Mouse (Mus musculus) telencephalon, adult 2 months (tissue): ENCODE measurements around the gene Cyp2j13.
"Not testable (repeated sequence)": the region's sequence is repeated elsewhere in the genome, so short reads cannot be mapped to it uniquely, and the experiment has no call there.

ENCODE experiments used
- DNase-seq: peaks from one replicate; pipeline ENCODE4 v3.0.0-alpha.2; 2011; ENCODE audit warnings: low read depth, low spot score

Cyp2j13 gene

DNA sequence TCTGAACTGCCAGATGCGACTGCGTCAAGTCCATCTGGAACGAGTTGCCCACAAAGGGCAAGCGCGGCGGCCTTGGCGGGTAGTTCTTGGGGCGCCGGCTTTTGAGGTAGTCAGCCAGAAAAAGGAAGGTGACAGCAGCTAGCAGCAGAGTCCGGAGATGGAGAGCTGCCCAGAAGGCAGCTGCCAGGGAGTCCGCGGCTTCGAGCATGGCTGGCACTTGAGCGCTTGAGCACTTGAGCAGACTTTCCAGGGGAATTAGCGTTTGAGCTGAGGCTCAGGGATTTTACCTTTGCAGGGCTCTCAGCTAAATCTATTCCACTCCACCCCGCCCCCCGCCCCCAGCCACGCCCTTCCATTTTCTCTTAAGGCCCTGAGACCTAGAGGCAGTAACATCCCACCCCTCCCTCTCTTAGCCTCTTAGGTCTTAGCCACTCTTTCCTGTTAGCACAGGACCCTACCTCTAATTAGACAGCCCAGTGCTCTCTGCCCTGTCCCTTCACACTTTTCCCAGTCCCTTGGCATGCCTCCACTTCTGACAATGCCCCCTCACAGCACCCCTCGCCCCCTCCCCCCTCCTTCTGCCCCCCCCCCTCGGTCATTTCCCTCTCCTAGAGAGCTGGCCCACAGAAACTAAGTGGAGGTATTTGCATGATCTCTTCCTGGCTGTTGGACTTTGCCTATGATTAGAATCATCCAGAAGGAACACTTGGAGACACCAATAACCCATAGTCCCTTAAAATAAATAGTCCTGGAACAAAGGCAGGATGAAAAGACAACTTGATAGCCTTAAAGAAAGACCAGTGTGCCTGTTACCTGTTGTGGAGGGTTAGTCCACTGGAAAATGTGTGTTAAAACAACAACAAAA lies at the start of gene Cyp2j13:
Gene Cyp2j13, minus strand, starts transcription at position 286 of the 865 bp plus-strand sequence.
- no peak for DNase-seq

DNA sequence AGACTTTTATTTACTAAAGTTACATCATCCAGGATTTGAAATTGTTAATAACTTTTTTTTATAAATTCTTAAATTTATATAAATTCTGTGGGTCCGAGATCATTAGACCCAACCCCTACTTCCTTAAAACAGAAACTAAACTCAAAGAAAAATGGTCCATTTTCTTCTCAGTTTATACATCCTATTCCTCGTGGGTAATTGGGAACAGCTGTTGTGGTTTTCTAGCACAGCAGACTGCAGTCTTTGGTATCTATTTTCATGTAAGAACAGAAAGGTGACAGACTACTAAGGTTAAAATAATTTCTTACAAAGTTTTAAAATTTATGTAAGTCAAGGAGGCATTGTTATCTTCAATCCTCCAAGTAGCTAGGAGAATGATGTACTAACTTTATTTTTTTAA lies 19.5 kb upstream of the Cyp2j13 start:
- no peak for DNase-seq

DNA sequence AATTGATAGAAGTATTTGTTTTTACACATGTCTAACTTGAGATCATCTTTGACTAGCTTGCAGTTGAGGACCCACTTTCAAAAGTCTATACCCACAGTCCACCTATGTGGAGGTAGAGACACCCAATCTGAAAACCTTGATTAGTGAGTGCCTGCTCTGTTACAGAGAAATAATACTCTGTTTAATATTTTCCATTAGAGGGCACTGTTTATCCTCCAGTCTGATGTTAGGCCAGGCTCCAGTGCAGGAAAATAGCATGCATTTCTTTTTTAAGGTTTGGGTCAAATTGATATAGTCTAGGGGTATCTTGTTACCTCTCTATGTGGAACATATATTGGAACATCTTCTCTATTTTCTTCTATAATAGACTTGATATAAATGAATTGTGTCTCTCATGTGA lies 14.5 kb upstream of the Cyp2j13 start:
- no peak for DNase-seq

DNA sequence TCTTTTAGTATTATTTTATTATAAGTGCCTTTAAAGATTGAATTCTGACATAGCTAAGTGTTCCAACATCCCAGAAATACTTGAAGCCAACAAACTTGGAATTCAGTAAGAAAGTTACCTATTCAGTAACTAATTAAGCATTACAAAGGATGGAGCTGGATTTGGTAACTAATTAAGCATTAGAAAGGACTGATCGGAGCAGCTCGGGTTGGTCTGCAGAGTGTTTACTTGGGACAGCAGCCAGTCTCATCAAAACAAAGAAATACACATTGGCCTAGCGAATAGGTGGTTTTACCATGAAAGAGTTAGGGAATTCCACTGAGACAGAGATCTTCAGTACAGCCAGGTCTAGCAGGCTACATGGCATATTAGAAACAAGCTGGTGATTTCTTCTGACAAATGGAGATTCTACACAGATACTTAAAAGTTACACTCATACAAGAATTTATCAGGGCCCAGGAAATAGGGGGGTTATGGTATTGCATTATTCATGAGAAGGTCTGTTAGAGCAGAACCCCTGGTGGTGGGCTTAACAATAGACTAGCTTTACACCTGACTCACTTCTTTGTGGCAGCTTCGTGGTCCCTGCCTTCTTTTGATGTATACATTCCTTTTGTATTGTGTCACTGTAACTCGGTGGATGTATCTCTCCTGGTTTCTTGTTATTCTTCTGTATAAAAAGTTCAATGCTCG lies 12.2 kb upstream of the Cyp2j13 start:
- DNase-seq = not testable (repeated sequence)

DNA sequence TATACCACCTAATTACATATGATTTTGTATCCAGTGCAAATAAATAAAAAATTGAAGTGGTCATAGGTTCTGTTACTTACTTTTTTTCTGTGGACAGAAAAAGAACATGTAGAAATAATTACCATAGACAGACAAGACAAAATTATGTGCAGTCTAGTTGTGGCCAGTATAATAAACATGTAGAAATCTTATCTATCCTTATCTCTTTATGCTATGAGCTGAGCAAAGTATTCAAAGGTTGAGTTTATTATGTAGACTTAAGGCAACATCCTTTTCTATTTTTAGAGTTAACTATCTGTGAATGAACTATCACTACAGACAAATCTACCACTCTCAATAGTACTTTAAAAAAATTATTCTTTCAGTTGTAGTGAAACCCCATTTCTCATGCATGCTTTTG lies 962 bp upstream of the Cyp2j13 start:
- DNase-seq = no peak

DNA sequence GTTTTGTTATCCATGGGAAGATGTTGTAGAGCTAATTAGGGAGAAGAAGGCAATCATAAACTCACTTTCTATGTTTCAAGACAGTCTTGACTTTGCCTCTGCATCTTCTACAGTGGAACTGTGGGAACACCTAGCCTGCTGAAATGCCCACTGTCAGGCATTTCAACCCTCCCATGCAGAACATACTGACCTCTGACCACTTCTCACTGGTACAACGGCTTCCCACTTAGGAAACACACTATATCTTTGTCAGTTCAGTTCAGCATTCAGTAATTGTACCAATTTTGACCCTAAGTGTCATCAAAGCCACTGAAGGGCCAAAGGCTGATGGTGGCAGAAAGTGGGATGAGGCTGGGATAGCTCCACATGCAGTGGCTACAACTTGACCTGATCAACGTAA lies 15.3 kb downstream of the Cyp2j13 start:
- no peak for DNase-seq

DNA sequence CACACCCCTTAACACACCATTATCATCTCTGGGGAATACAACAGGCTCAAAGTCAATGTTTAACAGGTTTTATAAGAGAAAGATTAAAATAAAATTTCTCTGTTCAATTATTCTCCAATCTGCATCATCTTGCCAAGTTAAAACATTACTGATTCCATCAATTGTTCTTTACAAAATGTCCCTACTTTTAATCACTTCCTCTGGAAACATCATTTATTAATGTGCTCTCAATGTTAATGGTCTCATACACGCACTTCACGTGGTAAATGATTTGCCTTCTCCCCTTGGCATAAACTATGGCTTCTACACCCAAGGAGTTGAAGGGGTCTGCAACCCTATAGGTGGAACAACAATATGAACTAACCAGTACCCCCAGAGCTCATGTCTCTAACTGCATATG lies 17.2 kb downstream of the Cyp2j13 start:
- DNase-seq = no peak

DNA sequence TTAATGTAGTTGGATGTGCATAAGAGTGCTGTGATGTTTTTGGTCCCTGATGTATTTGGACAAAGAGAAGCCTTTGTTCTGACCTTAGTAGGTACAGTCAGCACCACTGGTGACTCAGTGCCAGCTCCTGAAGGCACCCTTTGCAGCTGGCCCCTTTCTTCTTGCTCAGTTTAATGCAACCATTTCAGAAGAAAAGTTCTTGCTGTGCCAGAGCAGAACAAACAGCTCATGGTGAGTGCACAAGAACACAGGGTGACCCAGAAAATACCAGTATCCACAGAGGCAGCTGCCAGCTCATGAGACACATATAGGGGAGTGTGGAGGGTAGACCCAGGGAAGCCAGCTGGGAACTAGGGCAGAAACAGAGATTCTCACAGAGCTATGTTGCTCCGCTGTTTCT lies 48.9 kb downstream of the Cyp2j13 start:
- peak; percentile 62 for DNase-seq

DNA sequence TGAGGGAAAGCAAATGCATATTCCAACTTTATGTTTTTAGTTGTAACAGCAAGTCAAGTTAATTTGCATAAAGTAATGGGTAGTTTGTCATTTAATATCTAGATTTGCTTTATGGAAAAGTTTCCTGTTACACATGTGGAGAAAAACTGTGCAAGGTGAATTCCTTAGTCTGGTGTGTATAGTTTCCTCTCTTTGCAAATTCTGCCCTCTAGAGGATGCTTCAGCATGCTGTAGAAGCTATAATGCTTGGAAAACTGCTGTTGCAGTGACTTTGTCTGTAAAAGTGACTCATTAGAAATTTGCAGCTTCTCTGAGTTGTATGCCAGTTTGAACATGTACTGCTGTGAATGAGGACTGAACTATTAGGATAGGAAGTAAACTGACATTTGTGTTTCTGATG lies 54.5 kb downstream of the Cyp2j13 start:
- no peak for DNase-seq

DNA sequence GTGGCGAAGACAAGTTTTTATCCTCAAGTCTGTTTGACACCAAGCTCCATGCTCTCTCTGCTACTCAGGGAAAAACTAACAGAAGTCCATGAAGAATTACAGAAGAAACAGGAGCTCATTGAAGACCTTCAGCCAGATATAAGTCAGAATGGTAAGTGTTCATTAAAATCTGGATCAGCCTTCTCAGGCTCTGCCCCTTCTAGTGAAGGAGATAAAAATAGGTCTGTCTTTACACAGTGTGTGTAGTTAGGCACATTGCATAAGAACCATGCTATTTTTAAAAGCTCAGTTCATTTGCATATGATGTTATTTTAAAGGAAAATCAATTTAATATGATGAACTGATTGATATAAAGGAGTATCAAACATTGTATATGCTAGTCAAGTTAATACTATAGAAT lies 60.5 kb downstream of the Cyp2j13 start:
- no peak for DNase-seq

DNA sequence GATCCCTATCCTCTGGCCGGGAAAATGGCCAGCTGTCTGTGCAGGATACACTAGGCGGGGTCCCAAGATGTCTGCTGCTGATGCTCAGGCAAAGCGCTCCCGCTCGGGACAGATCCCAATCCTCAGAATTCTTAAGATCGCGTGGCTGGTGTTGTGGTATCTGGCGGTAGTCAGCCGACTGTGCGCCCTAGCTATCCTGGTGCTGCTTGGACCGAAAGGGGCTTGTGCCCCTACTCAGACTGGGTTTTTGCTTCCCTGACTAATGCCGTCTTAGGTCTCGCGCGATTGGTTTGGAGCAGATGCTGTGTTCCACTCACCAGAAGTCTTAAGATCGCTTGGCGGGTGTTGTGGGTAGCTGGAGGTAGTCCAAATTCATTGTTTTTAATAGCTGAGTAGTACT lies 95.1 kb downstream of the Cyp2j13 start:
- DNase-seq = not testable (repeated sequence)
